ENCODE assay signal across 15 mouse cellular contexts in genomic region chr7:44836016-44836404, GRCm38 (mm10). TPM values are rescaled to one million over a fixed set of nuclear protein-coding genes. Genes with fewer than 3 reads are reported as not detected.
DNase-seq lines count a peak whose midpoint lies in the region; ATAC-seq lines count a peak whose summit lies in the region.
"Had no signal": no experiment of that assay in that cellular context is flagged by ENCODE, and none has a peak within 500 bp of the region (broad histone marks: within the 10 kb centered on the region; RNA-seq: fewer than 3 reads in every experiment).

No protein-coding gene starts in this region.

- ATAC-seq in intestine, embryonic 16.5 days: no peak
- ATAC-seq in intestine, embryonic 15.5 days: no peak
- ATAC-seq in megakaryocyte, adult 5-6 weeks (ENCODE audit: poor library complexity, severe bottlenecking): no peak
- ATAC-seq: hindbrain, embryonic 16.5 days had no signal

- H3K9ac ChIP-seq in intestine, embryonic 16.5 days (ENCODE audit: low read depth, low read length): 0 out of 2 replicates have a peak overlapping the region, but pooled peaks have one; percentile 7
- H3K9ac ChIP-seq in intestine, embryonic 15.5 days: no peak overlapping the region
- H3K9ac ChIP-seq: liver, embryonic 13.5 days had no signal

- peaks cover 5% of the 10 kb centered on the region; the same call in 1 of the 2 replicates for H3K27me3 ChIP-seq in intestine, embryonic 16.5 days (replicated peaks; ENCODE audit: control insufficient read depth, insufficient read depth, low read length)
- peaks cover 19% of the 10 kb centered on the region; the same call in 1 of the 2 replicates for H3K27me3 ChIP-seq in intestine, embryonic 15.5 days (replicated peaks)
- no peaks in the 10 kb centered on the region for H3K27me3 ChIP-seq in megakaryocyte, embryonic 14.5 days (replicated peaks)
- H3K27me3 ChIP-seq in splenic B cell, adult 2 months (ENCODE audit: control insufficient read depth, insufficient read depth, low read length, poor library complexity, severe bottlenecking): no peaks in the 10 kb centered on the region

- no peak overlapping the region for H3K4me2 ChIP-seq in intestine, embryonic 16.5 days (ENCODE audit: low read depth, low read length)
- no peak overlapping the region for H3K4me2 ChIP-seq in intestine, embryonic 15.5 days (replicated peaks)
- H3K4me2 ChIP-seq: liver, embryonic 13.5 days had no signal

- H3K4me3 ChIP-seq in intestine, embryonic 16.5 days (ENCODE audit: low read length): no peak overlapping the region
- H3K4me3 ChIP-seq in intestine, embryonic 15.5 days (replicated peaks): no peak overlapping the region
- H3K4me3 ChIP-seq in megakaryocyte, embryonic 14.5 days (replicated peaks): peak overlapping the region; percentile 19
- no peak overlapping the region for H3K4me3 ChIP-seq in brown adipose tissue, adult 24 weeks (ENCODE audit: insufficient read depth, low read depth, low read length)
- H3K4me3 ChIP-seq: forebrain, embryonic 10.5 days; left cerebral cortex, adult 2 months; liver, embryonic 13.5 days had no signal

- H3K27ac ChIP-seq in intestine, embryonic 16.5 days (ENCODE audit: low read length): no peak overlapping the region
- no peak overlapping the region for H3K27ac ChIP-seq in intestine, embryonic 15.5 days
- peak overlapping the region; percentile 15; the same call in 1 of the 2 replicates for H3K27ac ChIP-seq in brown adipose tissue, adult 24 weeks (replicated peaks; ENCODE audit: low read depth, low read length)
- H3K27ac ChIP-seq: forebrain, embryonic 10.5 days; left cerebral cortex, adult 2 months; liver, embryonic 13.5 days had no signal

- 0 out of 2 replicates have a peak, but pooled peaks cover 2% of the 10 kb centered on the region for H3K36me3 ChIP-seq in intestine, embryonic 16.5 days (ENCODE audit: control insufficient read depth, insufficient read depth, low read length)
- H3K36me3 ChIP-seq in intestine, embryonic 15.5 days: peaks cover 11% of the 10 kb centered on the region
- peaks cover 96% of the 10 kb centered on the region for H3K36me3 ChIP-seq in megakaryocyte, embryonic 14.5 days (replicated peaks; ENCODE audit: low read length)
- peaks cover under 1% of the 10 kb centered on the region for H3K36me3 ChIP-seq in splenic B cell, adult 2 months (ENCODE audit: control insufficient read depth, insufficient read depth, low read length, poor library complexity, severe bottlenecking)

- H3K9me3 ChIP-seq in intestine, embryonic 16.5 days (ENCODE audit: control insufficient read depth, low read length): no peaks in the 10 kb centered on the region
- H3K9me3 ChIP-seq in intestine, embryonic 15.5 days: no peaks in the 10 kb centered on the region
- peaks cover 2% of the 10 kb centered on the region; the same call in 1 of the 2 replicates for H3K9me3 ChIP-seq in megakaryocyte, embryonic 14.5 days
- H3K9me3 ChIP-seq: forebrain, embryonic 10.5 days; liver, embryonic 13.5 days had no signal

- 43% methylated on average over 3 of the region's 3 CpGs for WGBS in intestine, embryonic 16.5 days
- 39% methylated on average over 3 of the region's 3 CpGs for WGBS in intestine, embryonic 15.5 days

- H3K4me1 ChIP-seq in intestine, embryonic 16.5 days (ENCODE audit: control insufficient read depth, insufficient read depth, low read length): peaks cover 21% of the 10 kb centered on the region
- H3K4me1 ChIP-seq in intestine, embryonic 15.5 days (replicated peaks): peaks cover 14% of the 10 kb centered on the region
- H3K4me1 ChIP-seq in megakaryocyte, embryonic 14.5 days: peaks cover 89% of the 10 kb centered on the region
- H3K4me1 ChIP-seq in brown adipose tissue, adult 24 weeks (ENCODE audit: control insufficient read depth, insufficient read depth, insufficient read length, low read length): peaks cover 14% of the 10 kb centered on the region

- peak; percentile 83 for DNase-seq in splenic B cell, adult 2 months (ENCODE audit: low read depth, low spot score)
- no peak for DNase-seq in urinary bladder, adult 18-20 months (ENCODE audit: low spot score in 2 of 2)
- DNase-seq: cerebellum, adult 9-11 months; kidney, adult 18-20 months; liver, embryonic 13.5 days; thymus, adult 18-20 months had no signal

RNA-seq across cellular contexts. Expression of gene Akt1s1, which starts 12.8 kb away (rescaled TPM):
- 105 and 107 TPM in 2 replicates for polyA plus RNA-seq in intestine, embryonic 16.5 days (2015; fragmentation: Nextera tagmentation; extraction: Ambion mirVana)
- 112 and 116 TPM in 2 replicates for polyA plus RNA-seq in intestine, embryonic 15.5 days (2015; fragmentation: Nextera tagmentation; extraction: Ambion mirVana)
- polyA plus RNA-seq in megakaryocyte, embryonic 14.5 days (2012; ENCODE audit: insufficient read depth, low replicate concordance): 372 and 2,506 TPM in 2 replicates
- 4.7 and 6.5 TPM in 2 replicates for total RNA-seq in megakaryocyte, adult 5-6 weeks (2015)
- 8.0 and 9.6 TPM in 2 replicates for total RNA-seq in megakaryocyte, adult 5-6 weeks (2017)
- polyA plus RNA-seq in brown adipose tissue, adult 24 weeks (2012; ENCODE audit: insufficient read depth, insufficient read length, missing spikeins): 42.8 and 49.8 TPM in 2 replicates

RNA-seq across cellular contexts. Expression of gene Tbc1d17, which starts 12.9 kb away (rescaled TPM):
- polyA plus RNA-seq in intestine, embryonic 16.5 days (2015; fragmentation: Nextera tagmentation; extraction: Ambion mirVana): 73.6 and 77.9 TPM in 2 replicates
- polyA plus RNA-seq in intestine, embryonic 15.5 days (2015; fragmentation: Nextera tagmentation; extraction: Ambion mirVana): 71.0 and 71.3 TPM in 2 replicates
- 44.5 TPM in 2 replicates for polyA plus RNA-seq in megakaryocyte, embryonic 14.5 days (2012; ENCODE audit: insufficient read depth, low replicate concordance)
- total RNA-seq in megakaryocyte, adult 5-6 weeks (2015): 12.5 and 17.6 TPM in 2 replicates
- 13.0 and 14.8 TPM in 2 replicates for total RNA-seq in megakaryocyte, adult 5-6 weeks (2017)
- 24.5 and 28.2 TPM in 2 replicates for polyA plus RNA-seq in brown adipose tissue, adult 24 weeks (2012; ENCODE audit: insufficient read depth, insufficient read length, missing spikeins)

RNA-seq across cellular contexts. Expression of gene Atf5, which starts 19.6 kb away (rescaled TPM):
- 4.9 and 5.5 TPM in 2 replicates for polyA plus RNA-seq in intestine, embryonic 16.5 days (2015; fragmentation: Nextera tagmentation; extraction: Ambion mirVana)
- 6.2 and 6.6 TPM in 2 replicates for polyA plus RNA-seq in intestine, embryonic 15.5 days (2015; fragmentation: Nextera tagmentation; extraction: Ambion mirVana)
- 279 and 321 TPM in 2 replicates for polyA plus RNA-seq in megakaryocyte, embryonic 14.5 days (2012; ENCODE audit: insufficient read depth, low replicate concordance)
- total RNA-seq in megakaryocyte, adult 5-6 weeks (2015): 2.1 and 2.6 TPM in 2 replicates
- total RNA-seq in megakaryocyte, adult 5-6 weeks (2017): 1.9 and 5.3 TPM in 2 replicates
- 252 and 500 TPM in 2 replicates for polyA plus RNA-seq in brown adipose tissue, adult 24 weeks (2012; ENCODE audit: insufficient read depth, insufficient read length, missing spikeins)

RNA-seq across cellular contexts. Expression of gene Il4i1, which starts 19.8 kb away (rescaled TPM):
- polyA plus RNA-seq in intestine, embryonic 16.5 days (2015; fragmentation: Nextera tagmentation; extraction: Ambion mirVana): 1.5 and 1.8 TPM in 2 replicates
- 0.78 and 1.5 TPM in 2 replicates for polyA plus RNA-seq in intestine, embryonic 15.5 days (2015; fragmentation: Nextera tagmentation; extraction: Ambion mirVana)
- polyA plus RNA-seq in megakaryocyte, embryonic 14.5 days (2012; ENCODE audit: insufficient read depth, low replicate concordance): 3.0 and 3.6 TPM in 2 replicates
- 0.38 and 1.9 TPM in 2 replicates for total RNA-seq in megakaryocyte, adult 5-6 weeks (2015)
- 1.5 TPM in 1 of 2 replicates, not detected in the other for total RNA-seq in megakaryocyte, adult 5-6 weeks (2017)
- 0.54 and 1.2 TPM in 2 replicates for polyA plus RNA-seq in brown adipose tissue, adult 24 weeks (2012; ENCODE audit: insufficient read depth, insufficient read length, missing spikeins)
- total RNA-seq: midbrain, postnatal 0 days had no signal

RNA-seq across cellular contexts. Expression of gene Nup62, which starts 20.1 kb away (rescaled TPM):
- polyA plus RNA-seq in intestine, embryonic 16.5 days (2015; fragmentation: Nextera tagmentation; extraction: Ambion mirVana): 78.7 and 87.8 TPM in 2 replicates
- polyA plus RNA-seq in intestine, embryonic 15.5 days (2015; fragmentation: Nextera tagmentation; extraction: Ambion mirVana): 87.4 and 89.2 TPM in 2 replicates
- 59.4 and 135 TPM in 2 replicates for polyA plus RNA-seq in megakaryocyte, embryonic 14.5 days (2012; ENCODE audit: insufficient read depth, low replicate concordance)
- total RNA-seq in megakaryocyte, adult 5-6 weeks (2015): 25.3 and 28.5 TPM in 2 replicates
- total RNA-seq in megakaryocyte, adult 5-6 weeks (2017): 55.7 and 65.8 TPM in 2 replicates
- polyA plus RNA-seq in brown adipose tissue, adult 24 weeks (2012; ENCODE audit: insufficient read depth, insufficient read length, missing spikeins): 8.2 and 17.3 TPM in 2 replicates

Comparison
In these comparisons a context has a peak if more than half of its experiments do, and no peak if none do; other contexts are left out.
1. RNA of gene Atf5, which starts 19.6 kb away (polyA plus RNA-seq): 279 to 321 TPM in megakaryocyte, embryonic 14.5 days and 252 to 500 TPM in brown adipose tissue, adult 24 weeks; 6.2 to 6.6 TPM in intestine, embryonic 15.5 days and 4.9 to 5.5 TPM in intestine, embryonic 16.5 days; every median in the first group is over 10 times any median in the second.